Mouse (Mus musculus) thymus, postnatal 25 days (tissue): Measurements from ENCODE around the gene Prrg3.
"Not testable (repeated sequence)": the region's sequence is repeated elsewhere in the genome, so short reads cannot be mapped to it uniquely, and the experiment has no call there.

Source experiments
- DNase-seq: peaks from one replicate; pipeline ENCODE4 v3.0.0; 2022

The Prrg3 gene

GRCm38 (mm10) chrX:71962073-71963051, at the start of gene Prrg3:
Gene Prrg3, plus strand, starts transcription at chrX:71962624.
- DNase-seq = no peak

DNA sequence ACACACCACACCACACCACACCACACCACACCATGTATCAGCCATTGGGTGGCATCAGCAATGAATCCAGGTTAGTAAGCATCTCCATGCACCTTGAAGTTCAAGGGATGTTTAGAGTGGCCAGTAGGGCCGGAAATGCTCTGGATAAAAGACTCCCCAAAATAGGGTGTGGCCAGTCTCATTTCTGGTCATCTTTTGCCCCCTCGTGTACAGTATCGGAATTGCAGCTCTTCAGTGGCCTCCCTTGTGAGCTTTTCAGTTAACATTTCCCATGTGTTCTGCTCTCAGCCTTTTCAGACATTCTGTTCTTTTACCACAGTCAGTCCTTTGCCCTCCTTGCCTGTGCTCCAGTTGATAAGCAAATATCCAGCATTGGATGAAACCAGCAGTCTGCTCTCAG, 15.8 kb upstream of the Prrg3 start:
- DNase-seq = peak; percentile 6

- DNase-seq = no peak
These were observed 4.1 kb upstream of the Prrg3 start for GRCm38 (mm10) chrX:71958366-71958765.

GRCm38 (mm10) chrX:71963275-71963912, 970 bp downstream of the Prrg3 start:
- DNase-seq = no peak

DNA sequence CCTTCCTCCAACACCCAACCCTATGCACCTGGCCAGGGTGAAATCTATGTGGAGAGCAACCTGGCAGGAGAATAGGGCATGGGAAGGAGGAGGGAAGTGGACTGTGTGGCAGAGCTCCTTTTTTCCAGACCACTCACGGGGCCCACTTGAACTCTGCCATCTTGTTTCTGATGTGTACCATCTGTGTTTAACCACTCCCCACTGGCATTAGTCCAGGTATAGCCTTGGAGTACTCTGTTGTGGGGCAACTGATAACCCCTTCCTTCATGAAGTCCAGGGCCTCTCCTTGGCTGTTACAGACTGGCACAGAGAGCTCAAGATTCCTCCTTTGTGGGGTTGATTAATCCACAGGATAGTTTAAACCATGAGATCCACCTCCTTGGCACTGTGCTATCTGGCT, 5.8 kb downstream of the Prrg3 start:
- no peak for DNase-seq

DNA sequence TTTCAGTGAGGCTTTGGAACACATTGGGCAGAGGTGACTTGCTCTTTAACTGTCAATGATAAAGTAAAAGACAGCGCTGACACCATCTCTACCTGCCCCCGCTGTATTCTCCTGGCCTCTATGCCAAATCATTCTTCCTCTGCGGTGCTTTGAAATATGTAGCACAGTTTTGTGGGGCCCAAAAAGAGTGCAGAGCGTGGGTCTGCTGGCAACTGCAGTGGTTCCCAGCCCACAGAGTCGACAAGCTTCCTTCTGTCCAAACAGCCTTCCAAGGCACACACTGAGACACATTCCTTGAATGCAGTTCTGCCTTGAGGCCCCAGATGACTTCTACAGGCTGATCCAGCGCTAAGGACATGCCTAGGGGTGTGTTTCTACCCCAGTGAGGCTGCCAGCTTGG, 6.4 kb downstream of the Prrg3 start:
- DNase-seq = no peak

DNA sequence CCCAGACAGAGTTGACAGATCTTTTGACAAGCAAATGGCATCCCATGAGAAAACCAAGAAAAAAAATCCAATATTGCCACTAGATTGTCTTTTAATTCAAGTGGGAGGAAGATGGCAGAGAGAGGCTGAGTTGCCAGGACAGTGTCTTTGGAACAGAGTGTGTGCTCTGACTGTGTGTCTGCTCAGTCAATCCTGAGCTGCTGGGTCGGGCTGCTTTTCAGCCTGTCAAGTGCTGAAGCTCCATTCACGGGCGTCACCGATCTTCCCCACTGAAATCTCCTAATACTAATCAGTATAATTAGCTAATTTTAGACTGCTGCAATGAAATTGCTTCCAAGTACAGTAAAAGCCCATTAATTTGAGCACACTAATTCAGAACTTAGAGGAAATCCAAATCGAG, 8.9 kb downstream of the Prrg3 start:
- DNase-seq = no peak

- DNase-seq = no peak
These were observed 10.3 kb downstream of the Prrg3 start, which contains the start of gene Fate1 for GRCm38 (mm10) chrX:71972686-71973085. Gene Fate1, plus strand, starts transcription at chrX:71972986.

GRCm38 (mm10) chrX:71977681-71978080, 15.3 kb downstream of the Prrg3 start:
- not testable (repeated sequence) for DNase-seq

- DNase-seq = no peak
These were observed 18.0 kb downstream of the Prrg3 start for GRCm38 (mm10) chrX:71980443-71980842.

DNA sequence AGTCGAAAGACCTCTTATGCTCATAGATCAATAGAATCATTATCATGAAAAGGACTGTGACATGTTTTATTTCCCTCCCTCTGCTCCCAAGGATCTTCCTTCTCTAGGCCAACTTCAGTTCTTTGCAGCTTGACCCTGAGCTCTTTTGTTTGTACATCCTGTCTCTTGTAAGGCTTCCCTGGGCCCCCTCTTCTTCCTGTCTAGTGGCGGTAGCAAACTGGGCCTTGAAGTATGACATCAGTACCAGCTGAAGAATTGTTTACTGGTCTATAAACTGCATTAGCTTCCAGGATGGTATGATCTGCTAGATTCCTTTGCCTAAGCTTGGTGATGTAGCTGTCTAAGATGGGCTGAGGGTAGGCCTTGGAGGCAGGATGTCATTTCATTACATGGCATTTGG, 18.9 kb downstream of the Prrg3 start:
- DNase-seq = no peak

DNA sequence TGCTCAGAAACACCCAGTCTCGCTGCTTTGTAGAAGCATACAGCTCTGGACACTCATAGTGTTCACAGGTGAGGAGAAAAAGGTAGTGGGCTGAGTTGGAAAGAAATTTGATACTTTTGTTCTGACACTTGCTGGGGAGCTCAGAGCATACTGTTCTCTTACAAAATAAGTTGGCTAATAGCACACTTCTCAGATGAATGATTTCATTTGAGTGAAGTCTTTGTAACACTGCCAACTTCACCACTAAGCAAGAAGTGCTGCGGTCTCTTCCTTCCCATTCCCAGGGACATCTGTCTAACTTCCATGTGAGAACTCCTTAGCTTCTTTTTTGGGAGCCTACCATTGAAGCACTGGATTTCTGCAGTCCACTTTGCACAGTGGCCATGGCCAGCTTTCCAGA, 20.8 kb downstream of the Prrg3 start:
- DNase-seq = no peak

DNA sequence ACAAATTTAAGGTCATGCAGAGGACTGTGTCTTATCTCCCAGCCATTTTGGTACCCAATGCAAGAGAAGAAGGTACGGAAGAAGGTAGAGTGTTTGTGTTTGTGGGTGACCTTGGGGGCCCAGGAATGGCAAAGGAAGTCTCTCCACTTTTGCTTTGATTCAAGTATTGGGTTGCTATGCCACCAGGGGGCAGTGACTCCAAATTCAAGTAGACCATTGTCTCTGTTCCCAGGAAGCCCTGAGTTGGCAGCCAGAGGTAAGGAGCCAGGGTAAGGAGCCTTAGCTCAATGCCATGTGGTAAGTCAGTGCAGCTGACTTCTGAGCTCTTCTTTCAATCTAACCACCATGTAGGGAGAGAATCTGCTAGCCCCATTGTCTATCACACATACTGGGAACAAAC, 21.4 kb downstream of the Prrg3 start:
- DNase-seq = no peak

GRCm38 (mm10) chrX:71991549-71991948, 29.1 kb downstream of the Prrg3 start, which contains the start of gene Cnga2:
Gene Cnga2, plus strand, starts transcription at chrX:71991849.
- no peak for DNase-seq

GRCm38 (mm10) chrX:71995972-71996371, 33.5 kb downstream of the Prrg3 start:
- DNase-seq = no peak

GRCm38 (mm10) chrX:72009930-72010329, 47.5 kb downstream of the Prrg3 start:
- no peak for DNase-seq

DNA sequence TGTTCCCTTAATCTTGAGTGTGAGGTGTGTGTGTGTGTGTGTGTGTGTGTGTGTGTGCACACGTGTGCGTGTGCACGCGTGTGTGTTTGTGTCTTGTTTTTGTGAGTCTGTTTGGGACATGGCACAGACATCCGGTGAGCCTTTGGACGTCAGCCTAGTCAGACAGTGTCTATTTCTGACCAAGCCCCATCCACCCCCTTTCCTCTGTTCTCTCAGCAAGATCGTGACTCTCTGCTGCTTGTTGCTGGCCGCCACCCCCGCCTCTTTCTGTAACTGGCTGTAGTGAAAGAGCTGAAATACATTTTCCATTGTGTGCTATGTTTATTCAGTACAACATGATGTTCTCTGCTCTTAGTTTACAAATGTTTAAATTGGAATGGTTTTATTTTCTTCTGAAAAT, 49.8 kb downstream of the Prrg3 start:
- DNase-seq = no peak

DNA sequence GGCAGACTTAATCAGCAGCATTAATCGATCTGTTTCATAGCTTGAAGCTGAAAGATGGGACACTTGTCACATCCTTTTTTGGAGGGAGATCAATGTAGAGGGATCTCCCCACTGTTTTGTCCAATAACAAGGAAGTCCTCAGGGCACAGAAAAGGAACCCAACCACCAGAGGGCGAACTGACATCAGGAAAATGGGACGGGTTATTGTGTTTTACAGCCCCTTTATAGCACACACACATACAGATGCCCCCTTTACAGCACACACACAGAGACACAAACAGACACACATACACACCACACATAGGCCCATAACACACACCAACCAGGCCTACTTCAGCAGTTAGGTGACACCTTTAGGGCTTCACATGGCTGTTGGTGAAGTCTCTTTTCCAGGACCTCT, 50.4 kb downstream of the Prrg3 start:
- DNase-seq = no peak

GRCm38 (mm10) chrX:72022241-72022640, 59.8 kb downstream of the Prrg3 start:
- no peak for DNase-seq
